Mouse (Mus musculus) adrenal gland, adult 2 months (tissue): ENCODE measurements around the gene Abtb1. TPM values are rescaled to one million over a fixed set of nuclear protein-coding genes. Genes with fewer than 3 reads are reported as not detected.

ENCODE experiments used
- DNase-seq: peaks from one replicate; pipeline ENCODE4 v3.0.0; 2021
- polyA plus RNA-seq: library from polyadenylated mRNA; depleted of rRNA; stranded (reverse); fragments of >200 nt; gene quantifications from 2 replicates; pipeline ENCODE4 v1.2.3, GENCODE M21; 2012
- total RNA-seq, 2 experiments: library from RNA; stranded (reverse); gene quantifications; 2 replicates each; pipeline ENCODE4 v1.2.3; 2021

Gene Abtb1
- total and polyA plus RNA-seq, 3 experiments: 18.0 to 119 (median 25.8) TPM

- DNase-seq: peak; percentile 49
Measured at GRCm38 (mm10) chr6:88855636-88856035, 13.9 kb upstream of the Abtb1 start.

GRCm38 (mm10) chr6:88854509-88854908 lies 12.7 kb upstream of the Abtb1 start:
- no peak for DNase-seq

GRCm38 (mm10) chr6:88850034-88850433 lies 8.2 kb upstream of the Abtb1 start:
- DNase-seq: no peak

- DNase-seq: no peak
Measured at GRCm38 (mm10) chr6:88849270-88849669, 7.5 kb upstream of the Abtb1 start.

GRCm38 (mm10) chr6:88847571-88847970 lies 5.8 kb upstream of the Abtb1 start:
- peak; percentile 59 for DNase-seq

GRCm38 (mm10) chr6:88844901-88845565 lies 3.2 kb upstream of the Abtb1 start:
- DNase-seq: no peak

- no peak for DNase-seq
Measured at GRCm38 (mm10) chr6:88843781-88844725, 2.3 kb upstream of the Abtb1 start.

GRCm38 (mm10) chr6:88843241-88843640 lies 1.5 kb upstream of the Abtb1 start:
- DNase-seq: no peak

- no peak for DNase-seq
Measured at GRCm38 (mm10) chr6:88842731-88843151, 957 bp upstream of the Abtb1 start.

- DNase-seq: no peak
Measured at GRCm38 (mm10) chr6:88841514-88841780, 337 bp downstream of the Abtb1 start.

- no peak for DNase-seq
Measured at GRCm38 (mm10) chr6:88840791-88841513, 832 bp downstream of the Abtb1 start.

GRCm38 (mm10) chr6:88840211-88840610 lies 1.6 kb downstream of the Abtb1 start:
- no peak for DNase-seq

- no peak for DNase-seq
Measured at GRCm38 (mm10) chr6:88839135-88839970, 2.4 kb downstream of the Abtb1 start.

GRCm38 (mm10) chr6:88838613-88839012 lies 3.2 kb downstream of the Abtb1 start:
- no peak for DNase-seq

- DNase-seq: no peak
Measured at GRCm38 (mm10) chr6:88837999-88838398, 3.8 kb downstream of the Abtb1 start.

- DNase-seq: no peak
Measured at GRCm38 (mm10) chr6:88836178-88836819, 5.5 kb downstream of the Abtb1 start.

GRCm38 (mm10) chr6:88835047-88835446 lies 6.7 kb downstream of the Abtb1 start:
- no peak for DNase-seq

- no peak for DNase-seq
Measured at GRCm38 (mm10) chr6:88833340-88834140, 8.2 kb downstream of the Abtb1 start.

GRCm38 (mm10) chr6:88832663-88833062 lies 9.1 kb downstream of the Abtb1 start:
- no peak for DNase-seq

GRCm38 (mm10) chr6:88831456-88831855 lies 10.3 kb downstream of the Abtb1 start:
- peak; percentile 69 for DNase-seq
